Mouse (Mus musculus) hindbrain, embryonic 12.5 days (tissue): ENCODE results near the gene Abtb2. TPM values are rescaled to one million over a fixed set of nuclear protein-coding genes. Genes with fewer than 3 reads are reported as not detected.
"Not testable (repeated sequence)": the region's sequence is repeated elsewhere in the genome, so short reads cannot be mapped to it uniquely, and the experiment has no call there.

Experiments
- ATAC-seq: fragments of 200-750 bp; cut with Nextera tagmentation; 2 replicates; pipeline ENCODE4 v1.8.0; 2017; ENCODE audit warnings: moderate TSS enrichment; ENCODE audit not compliant: low FRiP score
- H3K27ac ChIP-seq: fragments of 300-500 bp; sonication (generic); 2 replicates; pipeline ENCODE4 v1.5.1; 2016; ENCODE audit warnings: mild to moderate bottlenecking
- H3K27me3 ChIP-seq: fragments of 300-500 bp; sonication (generic); 2 replicates; pipeline ENCODE4 v1.6.1; 2016; ENCODE audit warnings: mild to moderate bottlenecking
- H3K36me3 ChIP-seq: fragments of 300-500 bp; sonication (generic); 2 replicates; pipeline ENCODE4 v1.6.1; 2016; ENCODE audit warnings: mild to moderate bottlenecking
- H3K4me1 ChIP-seq: fragments of 300-500 bp; sonication (generic); 2 replicates; pipeline ENCODE4 v1.6.1; 2016
- H3K4me2 ChIP-seq: fragments of 300-500 bp; sonication (generic); replicated peaks from 2 replicates; pipeline ENCODE4 v1.6.1; 2016; ENCODE audit warnings: mild to moderate bottlenecking
- H3K4me3 ChIP-seq: fragments of 300-500 bp; sonication (generic); 2 replicates; pipeline ENCODE4 v1.5.1; 2016; ENCODE audit warnings: mild to moderate bottlenecking
- H3K9ac ChIP-seq: fragments of 300-500 bp; sonication (generic); 2 replicates; pipeline ENCODE4 v1.6.1; 2016; ENCODE audit warnings: mild to moderate bottlenecking, moderate library complexity
- H3K9me3 ChIP-seq: fragments of 300-500 bp; sonication (generic); replicated peaks from 2 replicates; pipeline ENCODE4 v1.6.1; 2016; ENCODE audit warnings: mild to moderate bottlenecking
- WGBS: fragments of 180-500 bp; shearing (Covaris S2); methylation state at CpG from one replicate; pipeline ENCODE4 v1.1.7; 2016; 5-methylcytosine and 5-hydroxymethylcytosine counted together
- polyA plus RNA-seq: library from polyadenylated mRNA; unstranded; fragments of >200 nt; fragmentation: Nextera tagmentation; extraction: Ambion mirVana; gene quantifications from 2 replicates; pipeline ENCODE4 v1.2.1, GENCODE M21; 2016

Gene Abtb2
- polyA plus RNA-seq: 26.2 and 27.3 TPM in 2 replicates

GRCm38 (mm10) chr2:103565732-103566422, at the start of gene Abtb2:
TSS of gene Abtb2 (plus strand) at chr2:103566310.
- H3K9ac ChIP-seq: peak within 1 kb of the TSS; percentile 78
- no peaks in the 10 kb centered on the region for H3K9me3 ChIP-seq
- H3K36me3 ChIP-seq: no peaks in the 10 kb centered on the region
- H3K27me3 ChIP-seq: peaks cover 16% of the 10 kb centered on the region
- ATAC-seq: peak; percentile 96
- under 1% methylated on average over 34 of the region's 34 CpGs for WGBS
- peak within 1 kb of the TSS; percentile 86 for H3K27ac ChIP-seq
- peak within 1 kb of the TSS; percentile 91 for H3K4me2 ChIP-seq
- peak within 1 kb of the TSS; percentile 81 for H3K4me3 ChIP-seq
- peaks cover 46% of the 10 kb centered on the region for H3K4me1 ChIP-seq

- Histone ChIP-seq H3K27ac (no peak overlapping the region), H3K4me1 (no peaks in the 10 kb centered on the region), H3K4me3 (no peak overlapping the region), H3K9me3 (no peaks in the 10 kb centered on the region), H3K4me2 (no peak overlapping the region), H3K27me3 (no peaks in the 10 kb centered on the region), H3K36me3 (no peaks in the 10 kb centered on the region), H3K9ac (no peak overlapping the region)
- ATAC-seq: no peak
- 72% methylated on average over 1 of the region's 1 CpGs for WGBS
These were observed 49.6 kb upstream of the Abtb2 start for GRCm38 (mm10) chr2:103516472-103516871.

GRCm38 (mm10) chr2:103525596-103525995, 40.5 kb upstream of the Abtb2 start:
- ATAC-seq: no peak
- WGBS: 79% methylated on average over 1 of the region's 1 CpGs

GRCm38 (mm10) chr2:103547132-103547531, 19.0 kb upstream of the Abtb2 start:
- WGBS: 6% methylated on average over 2 of the region's 2 CpGs
- no peaks in the 10 kb centered on the region for H3K27me3 ChIP-seq

More at GRCm38 (mm10) chr2:103525596-103525995, 40.5 kb upstream of the Abtb2 start:
- Histone ChIP-seq H3K4me3 (no peak overlapping the region), H3K4me2 (no peak overlapping the region), H3K9me3 (no peaks in the 10 kb centered on the region), H3K36me3 (no peaks in the 10 kb centered on the region), H3K4me1 (no peaks in the 10 kb centered on the region), H3K9ac (no peak overlapping the region), H3K27me3 (no peaks in the 10 kb centered on the region), H3K27ac (no peak overlapping the region)

GRCm38 (mm10) chr2:103550301-103550700, 15.8 kb upstream of the Abtb2 start:
- not testable (repeated sequence) for H3K9ac ChIP-seq, H3K27ac ChIP-seq, H3K36me3 ChIP-seq, H3K4me3 ChIP-seq, H3K4me2 ChIP-seq, H3K4me1 ChIP-seq, H3K9me3 ChIP-seq, ATAC-seq, H3K27me3 ChIP-seq
- WGBS: 88% methylated on average over 2 of the region's 2 CpGs

More at GRCm38 (mm10) chr2:103547132-103547531, 19.0 kb upstream of the Abtb2 start:
- Histone ChIP-seq H3K4me3 (no peak overlapping the region), H3K4me2 (no peak overlapping the region), H3K27ac (no peak overlapping the region), H3K9me3 (no peaks in the 10 kb centered on the region), H3K36me3 (no peaks in the 10 kb centered on the region), H3K4me1 (no peaks in the 10 kb centered on the region), H3K9ac (no peak overlapping the region)
- ATAC-seq: no peak

- Histone ChIP-seq H3K9me3 (no peaks in the 10 kb centered on the region), H3K27me3 (no peaks in the 10 kb centered on the region), H3K9ac (no peak overlapping the region), H3K4me1 (no peaks in the 10 kb centered on the region), H3K36me3 (no peaks in the 10 kb centered on the region), H3K27ac (no peak overlapping the region), H3K4me2 (no peak overlapping the region), H3K4me3 (no peak overlapping the region)
- ATAC-seq: no peak
- 72% methylated on average over 2 of the region's 2 CpGs for WGBS
These were observed 12.1 kb upstream of the Abtb2 start for GRCm38 (mm10) chr2:103554041-103554440.

GRCm38 (mm10) chr2:103556125-103556877, 9.8 kb upstream of the Abtb2 start:
- H3K27me3 ChIP-seq: peaks cover 4% of the 10 kb centered on the region; the same call in 1 of the 2 replicates
- no peak for ATAC-seq
- WGBS: 64% methylated on average over 10 of the region's 10 CpGs

GRCm38 (mm10) chr2:103560955-103561354, 5.2 kb upstream of the Abtb2 start:
- Histone ChIP-seq H3K4me2 (no peak overlapping the region), H3K36me3 (no peaks in the 10 kb centered on the region), H3K9ac (no peak overlapping the region), H3K4me3 (no peak overlapping the region), H3K27ac (no peak overlapping the region), H3K27me3 (peaks cover 17% of the 10 kb centered on the region; the same call in 1 of the 2 replicates), H3K4me1 (peaks cover 9% of the 10 kb centered on the region), H3K9me3 (no peaks in the 10 kb centered on the region)
- WGBS: 74% methylated on average over 4 of the region's 4 CpGs
- ATAC-seq: no peak

More at GRCm38 (mm10) chr2:103556125-103556877, 9.8 kb upstream of the Abtb2 start:
- no peaks in the 10 kb centered on the region for H3K9me3 ChIP-seq
- no peak overlapping the region for H3K4me3 ChIP-seq
- H3K4me1 ChIP-seq: no peaks in the 10 kb centered on the region
- H3K27ac ChIP-seq: no peak overlapping the region
- no peak overlapping the region for H3K9ac ChIP-seq
- no peaks in the 10 kb centered on the region for H3K36me3 ChIP-seq
- no peak overlapping the region for H3K4me2 ChIP-seq

GRCm38 (mm10) chr2:103564427-103565023, 1.6 kb upstream of the Abtb2 start:
- Histone ChIP-seq H3K4me3 (peak overlapping the region; percentile 81), H3K27me3 (peaks cover 17% of the 10 kb centered on the region), H3K9me3 (no peaks in the 10 kb centered on the region), H3K27ac (peak overlapping the region; percentile 56; the same call in 1 of the 2 replicates), H3K9ac (no peak overlapping the region), H3K4me2 (peak overlapping the region; percentile 91), H3K36me3 (no peaks in the 10 kb centered on the region), H3K4me1 (peaks cover 33% of the 10 kb centered on the region)
- ATAC-seq: no peak
- 18% methylated on average over 8 of the region's 8 CpGs for WGBS

- H3K4me3 ChIP-seq: peak overlapping the region; percentile 81
- ATAC-seq: peak; percentile 36
- H3K27ac ChIP-seq: peak overlapping the region; percentile 56; the same call in 1 of the 2 replicates
- H3K27me3 ChIP-seq: peaks cover 17% of the 10 kb centered on the region
- H3K9me3 ChIP-seq: no peaks in the 10 kb centered on the region
- no peaks in the 10 kb centered on the region for H3K36me3 ChIP-seq
- H3K4me1 ChIP-seq: peaks cover 40% of the 10 kb centered on the region
- peak overlapping the region; percentile 91 for H3K4me2 ChIP-seq
- H3K9ac ChIP-seq: peak overlapping the region; percentile 78
- under 1% methylated on average over 22 of the region's 22 CpGs for WGBS
These were observed 929 bp upstream of the Abtb2 start for GRCm38 (mm10) chr2:103565171-103565591.

- H3K4me2 ChIP-seq: peak overlapping the region; percentile 91
- WGBS: under 1% methylated on average over 40 of the region's 40 CpGs
- peaks cover 46% of the 10 kb centered on the region for H3K4me1 ChIP-seq
- H3K9ac ChIP-seq: peak overlapping the region; percentile 78
- no peaks in the 10 kb centered on the region for H3K36me3 ChIP-seq
- H3K9me3 ChIP-seq: no peaks in the 10 kb centered on the region
- ATAC-seq: peak; percentile 59
- H3K4me3 ChIP-seq: peak overlapping the region; percentile 81
- H3K27ac ChIP-seq: peak overlapping the region; percentile 86
- H3K27me3 ChIP-seq: peaks cover 13% of the 10 kb centered on the region
These were observed 258 bp downstream of the Abtb2 start for GRCm38 (mm10) chr2:103566423-103566712.
